Mouse (Mus musculus) gastrocnemius, postnatal 14 days (tissue): Measurements from ENCODE around the gene 1700029I15Rik. TPM values are rescaled to one million over a fixed set of nuclear protein-coding genes. Genes with fewer than 3 reads are reported as not detected.

Experiments used
- microRNA-seq, 2 experiments: library from miRNA; unstranded; fragments of <30 nt; microRNA quantifications; one replicate each; pipeline ENCODE4 v1.2.0; 2021
- total RNA-seq, 2 experiments: library from RNA; stranded (reverse); gene quantifications; 2 replicates each; pipeline ENCODE4 v1.2.3; 2021

Gene 1700029I15Rik
- total RNA-seq, 2 experiments from 2014 or later: 0.66 to 0.86 TPM

Small RNAs within 50 kb of the gene (microRNA-seq; reads per million reads assigned to microRNA genes)
- gene Mir7000: 0 reads per million in 2 experiments

Other genes with a start within 250 kb of the 1700029I15Rik start
- 10 to 100 TPM; 17.2 to 22.1 TPM for gene Pex16, start 7.9 kb upstream of the 1700029I15Rik start, total RNA-seq
- under 1 TPM in 1 of 2 experiments, not detected in 1; 0.41 TPM for gene Large2, start 7.7 kb upstream of the 1700029I15Rik start, total RNA-seq
- 10 to 100 TPM; 13.6 to 24.3 TPM for gene Mapk8ip1, start 18.7 kb downstream of the 1700029I15Rik start, total RNA-seq
- 10 to 100 TPM; 22.7 to 27.3 TPM for gene Cry2, start 51.5 kb downstream of the 1700029I15Rik start, total RNA-seq
- gene Slc35c1, start 78.0 kb downstream of the 1700029I15Rik start, total RNA-seq: 1 to 10 TPM; 4.4 to 6.4 TPM
- gene Chst1, start 217.2 kb downstream of the 1700029I15Rik start, total RNA-seq: 1 to 10 TPM; 3.2 to 4.1 TPM